Mouse (Mus musculus) E14TG2a.4 (cell line): ENCODE measurements at regions not wholly inside any gene's neighbourhood (a gene's known extent, or its start where the extent isn't known, plus 50 kb on each side); places are given as distances from the start of the nearest gene placed in this dataset.

Experiments used
- CTCF ChIP-seq: conservative IDR thresholded peaks from 2 replicates; pipeline ENCODE4 v1.5.1; 2014; ENCODE audit warnings: low read length
- NANOG ChIP-seq: IDR thresholded peaks from 2 replicates; pipeline ENCODE4 v1.6.1; 2014; ENCODE audit warnings: borderline replicate concordance, low read length, mixed read lengths

DNA sequence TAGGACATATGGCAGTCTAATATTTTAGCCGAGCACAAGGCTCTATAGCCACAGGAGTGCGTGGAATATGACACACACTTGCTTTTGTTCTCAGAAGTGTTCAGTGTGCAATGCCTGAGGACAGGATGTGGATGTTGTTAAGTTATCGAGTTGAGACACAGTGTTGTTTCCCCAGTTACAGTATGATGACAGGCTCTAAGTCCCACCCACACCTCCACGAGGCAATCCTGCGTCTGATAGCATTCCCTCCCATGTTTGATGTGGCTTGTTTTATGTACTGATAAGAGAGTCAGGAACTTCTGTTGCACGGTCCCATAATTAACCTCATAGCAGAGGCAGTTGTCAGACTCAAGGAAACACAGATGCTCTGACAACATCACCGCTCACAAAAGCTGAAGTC lies 192.6 kb downstream of the Ifng start:
- TF ChIP-seq CTCF, result no peak
- TF ChIP-seq NANOG, result no peak
